Mouse (Mus musculus) neutrophil, adult 5-6 weeks (primary cell): ENCODE data around the gene Ush1c. TPM values are rescaled to one million over a fixed set of nuclear protein-coding genes. Genes with fewer than 3 reads are reported as not detected.

ENCODE experiments used
- ATAC-seq: fragments of 151-379, 151-347 bp; 2 replicates; pipeline ENCODE4 v1.8.0; 2017; ENCODE audit warnings: mild to moderate bottlenecking, moderate TSS enrichment; ENCODE audit not compliant: insufficient number of reproducible peaks, poor library complexity, low FRiP score, severe bottlenecking; ENCODE audit errors: extremely low read depth
- total RNA-seq: library from RNA; stranded (forward); fragments of 200-1000 nt; gene quantifications from 2 replicates; pipeline ENCODE4 v1.2.3, GENCODE M21; 2017

The Ush1c gene
- total RNA-seq, 1 experiment from 2014 or later: 0.58 TPM

DNA sequence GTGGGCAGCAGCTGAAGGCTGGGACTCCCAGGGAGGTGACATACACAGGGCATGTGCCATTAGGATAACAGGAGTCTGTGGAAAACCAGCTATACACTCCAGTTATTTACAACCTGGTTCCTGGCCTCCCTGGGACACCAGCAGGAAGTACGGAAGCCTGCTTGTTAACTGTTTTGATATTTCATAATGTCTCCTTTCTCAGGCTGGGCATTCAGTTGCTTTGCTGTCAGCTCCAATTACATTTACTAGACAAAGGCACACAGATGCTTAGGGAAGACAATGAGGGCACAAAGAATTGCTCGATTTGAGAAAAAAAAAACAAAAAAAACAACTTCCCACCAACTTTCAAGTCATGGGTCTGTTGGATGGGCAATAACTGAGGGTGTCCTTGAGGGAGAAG lies 21.8 kb downstream of the Ush1c start:
- ATAC-seq: no peak

DNA sequence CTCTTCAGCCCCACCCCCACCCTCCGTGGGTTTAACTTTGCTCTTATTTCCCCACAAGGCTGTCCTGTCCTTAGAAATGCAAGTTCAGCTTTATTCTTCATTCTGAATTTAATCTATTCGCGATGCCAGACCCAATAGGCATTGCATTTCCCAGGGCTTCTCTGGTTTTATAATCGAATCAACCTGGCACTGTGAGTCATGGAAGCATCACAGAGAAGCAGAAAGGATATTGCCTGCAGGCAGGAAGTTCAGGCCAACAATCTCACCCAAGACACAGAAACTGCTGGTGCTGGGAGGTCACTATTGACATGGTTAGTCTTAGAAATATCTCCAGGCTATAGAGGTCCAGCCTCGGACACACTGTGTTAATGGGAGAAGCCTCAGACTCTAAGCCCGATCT lies 28.0 kb downstream of the Ush1c start:
- ATAC-seq: no peak

DNA sequence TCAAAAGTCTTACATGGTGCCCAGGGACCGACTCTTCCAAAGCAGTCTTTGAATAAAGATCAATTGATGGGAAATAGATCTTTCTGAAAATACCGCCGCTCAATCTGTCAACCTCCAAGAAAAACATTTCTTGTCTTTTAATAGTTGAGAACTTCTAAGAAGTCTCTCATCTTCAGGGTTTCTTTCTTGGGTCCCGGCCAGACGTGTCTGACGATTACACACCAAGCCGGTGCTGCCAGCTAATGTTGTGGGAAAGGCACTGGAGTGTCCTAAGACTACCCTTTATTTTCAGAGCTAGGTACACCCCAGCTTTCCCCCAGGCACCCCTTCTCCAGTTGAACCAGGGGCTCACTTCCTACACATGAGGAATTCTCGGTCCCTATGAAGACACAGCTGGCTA lies 30.2 kb downstream of the Ush1c start:
- no peak for ATAC-seq

DNA sequence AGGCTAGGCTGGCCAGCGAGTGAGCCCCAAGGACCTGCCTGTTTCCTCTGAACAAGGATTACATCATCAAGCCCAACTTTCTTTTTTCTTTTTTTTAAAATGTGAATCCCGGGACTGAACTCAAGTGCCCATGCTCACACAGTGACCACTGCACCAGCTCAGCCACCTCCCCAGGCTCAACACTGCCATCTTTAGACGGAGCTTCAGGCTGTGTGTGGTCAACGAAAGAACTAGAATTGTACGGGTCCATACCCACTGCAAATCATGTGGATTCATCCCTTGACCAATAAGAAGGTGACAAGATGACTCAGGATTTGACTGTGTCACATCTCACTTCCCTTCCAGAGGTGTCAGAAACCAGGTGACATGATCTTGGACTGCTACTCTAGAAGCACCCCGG lies 33.5 kb downstream of the Ush1c start:
- ATAC-seq: no peak

DNA sequence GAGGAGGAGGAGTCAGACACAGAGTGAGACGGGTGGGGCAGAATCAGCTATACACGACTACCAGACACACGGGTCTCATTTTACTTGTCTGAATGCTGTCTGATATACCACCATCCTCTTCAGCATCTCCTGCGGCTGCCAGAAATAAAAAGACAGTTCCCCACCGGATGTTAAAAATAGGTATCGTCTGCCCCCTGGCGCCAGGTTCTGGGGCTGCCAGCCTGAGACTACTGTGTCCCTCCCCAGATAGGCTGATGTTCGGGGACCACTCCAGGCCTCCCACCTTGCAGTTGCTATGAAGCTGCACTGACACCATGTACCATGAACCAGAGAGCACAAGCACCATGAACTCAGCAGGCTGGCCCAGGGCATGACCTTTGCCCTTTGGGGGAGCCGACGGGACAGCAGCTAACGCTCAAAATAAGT lies 34.2 kb downstream of the Ush1c start:
- ATAC-seq: no peak

DNA sequence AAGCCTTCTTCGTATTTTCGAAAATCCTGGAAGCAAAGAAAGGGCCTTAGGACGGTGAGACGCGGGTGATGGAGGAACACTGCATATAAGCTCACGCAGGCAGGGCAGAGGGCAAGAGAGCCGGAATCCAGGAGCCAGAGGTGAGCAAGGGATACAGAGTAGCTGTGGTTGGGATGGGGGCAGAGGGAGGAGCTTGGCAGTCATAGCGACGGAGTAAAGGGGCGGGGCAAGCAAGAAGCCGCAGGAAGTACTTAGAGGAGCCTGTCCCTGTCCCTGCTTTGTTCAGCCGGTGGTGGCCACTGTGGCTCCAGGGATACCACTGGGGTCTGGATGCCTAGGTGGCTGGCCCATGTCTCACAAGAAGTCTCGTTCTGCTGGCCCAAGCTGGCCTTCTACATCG lies 36.7 kb downstream of the Ush1c start:
- ATAC-seq: no peak

DNA sequence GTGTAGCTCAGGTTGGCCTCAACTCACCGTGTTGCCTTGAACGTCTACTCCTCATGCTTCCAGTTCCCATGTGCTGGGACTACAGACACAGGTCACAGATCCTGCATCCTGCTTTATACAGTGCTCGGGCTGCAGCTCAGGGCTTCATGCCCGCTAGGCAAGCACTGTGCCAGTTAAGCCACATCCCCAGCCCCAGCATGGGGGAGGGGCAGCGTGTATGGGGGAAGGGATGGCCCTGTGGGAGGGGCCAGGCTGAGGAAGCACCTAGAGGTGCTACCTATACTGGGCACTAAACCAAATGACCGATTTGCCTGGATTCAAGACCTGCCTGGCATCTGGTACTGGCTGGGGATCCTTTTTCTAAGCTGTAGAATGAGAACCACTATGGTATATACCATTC lies 38.3 kb downstream of the Ush1c start:
- no peak for ATAC-seq

DNA sequence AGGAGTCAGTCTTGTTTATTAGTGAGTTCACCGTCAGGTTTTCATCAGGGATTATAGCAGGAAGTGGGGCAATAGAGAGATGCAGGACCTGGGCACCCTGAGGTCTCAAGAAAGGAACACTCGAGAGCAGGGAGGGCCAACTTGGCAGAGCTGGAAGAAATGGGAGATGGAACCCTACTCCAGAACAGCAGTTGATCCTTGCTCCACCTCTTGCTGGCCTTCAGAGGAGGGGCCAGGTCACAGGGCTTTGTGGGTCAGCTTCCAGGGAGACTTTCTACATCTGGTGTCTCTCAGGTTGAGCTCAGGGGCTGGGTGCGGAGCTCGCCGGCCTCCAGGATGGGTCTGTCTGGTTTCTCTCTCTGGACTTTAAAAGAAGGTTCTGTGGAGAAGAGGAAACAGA lies 42.9 kb downstream of the Ush1c start:
- ATAC-seq: no peak

DNA sequence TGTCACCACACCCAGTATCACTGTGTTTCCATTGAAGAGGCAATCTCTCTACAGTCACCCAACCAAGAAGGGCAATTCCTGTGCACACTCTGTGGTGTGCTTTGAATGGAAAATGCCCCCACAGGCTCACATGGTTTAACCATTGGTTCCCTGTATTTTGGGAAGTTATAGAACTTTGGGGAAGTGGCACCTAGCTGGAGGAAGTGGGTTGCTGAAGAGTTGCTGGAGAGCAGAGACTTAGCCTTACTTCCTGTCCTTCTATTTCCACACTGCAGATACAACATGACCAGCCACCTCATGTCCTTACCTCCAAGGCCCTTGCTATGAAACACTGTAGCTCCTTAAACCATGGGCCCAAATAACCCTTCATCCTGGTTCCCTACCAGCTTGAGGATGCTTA lies 54.1 kb downstream of the Ush1c start:
- ATAC-seq: peak; percentile 17; the same call in 1 of the 2 replicates

DNA sequence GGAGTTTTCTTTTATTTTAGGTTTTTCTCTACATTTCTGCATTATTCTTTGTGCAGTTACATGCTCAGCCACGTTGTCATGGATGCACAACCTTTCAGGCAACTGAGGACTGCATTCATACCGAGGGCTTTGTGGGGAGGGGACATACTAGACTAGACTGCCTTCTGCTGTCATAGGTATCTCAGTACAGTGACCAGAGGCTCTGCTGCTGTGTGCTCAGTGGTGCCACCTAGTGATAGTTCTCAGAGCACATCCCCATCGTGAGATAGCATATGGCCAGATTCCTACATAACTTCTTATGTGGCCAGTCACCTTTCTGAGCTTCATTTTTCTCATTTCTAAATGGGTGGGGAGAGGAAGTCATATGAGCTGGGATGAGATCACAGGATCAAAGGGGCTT lies 56.7 kb downstream of the Ush1c start:
- ATAC-seq: peak; percentile 63; the same call in 1 of the 2 replicates

DNA sequence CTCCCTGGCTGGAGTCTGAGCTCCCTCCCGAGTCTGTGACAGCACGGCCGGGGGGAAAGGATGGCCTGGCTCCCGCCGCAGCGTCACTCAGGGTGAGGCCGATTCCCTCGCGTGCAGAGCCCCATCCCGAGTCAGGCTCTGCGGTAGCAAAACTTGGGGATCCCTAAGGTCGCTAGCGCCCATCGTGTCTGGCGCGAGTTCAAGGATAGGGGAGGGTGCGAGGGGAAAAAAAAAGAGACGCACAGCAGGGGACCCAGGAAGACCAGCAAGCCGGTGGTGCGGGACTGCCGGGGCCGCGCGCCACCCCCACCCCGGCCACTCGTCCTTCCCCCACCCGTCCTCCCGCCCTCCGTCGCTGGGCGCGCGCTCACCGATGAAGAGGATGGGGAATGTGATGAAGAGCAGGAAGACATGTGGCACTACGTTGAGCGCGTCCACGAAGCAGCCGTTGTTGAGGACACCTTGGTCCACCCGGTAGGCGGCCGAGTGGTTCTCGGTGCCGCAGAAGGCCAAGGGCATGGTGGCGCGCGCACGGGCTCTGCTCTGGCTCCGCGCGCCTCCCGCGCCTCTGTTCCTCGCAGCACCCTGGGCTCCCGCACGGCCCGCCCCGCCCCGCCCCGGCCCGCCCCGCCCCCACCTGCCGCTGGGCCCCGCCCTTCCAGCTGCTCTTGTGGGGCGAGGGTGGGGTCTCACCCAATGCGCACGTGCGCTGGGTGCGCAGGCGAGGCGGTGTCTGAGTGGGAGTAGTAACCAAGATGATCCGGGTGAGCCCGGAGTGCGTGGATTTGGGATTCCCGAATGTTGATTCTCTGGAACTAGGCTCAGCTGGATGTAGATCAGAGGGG lies 58.6 kb downstream of the Ush1c start, which contains the start of gene Abcc8:
Gene Abcc8 (minus strand): TSS at position 603 of the 845 bp plus-strand sequence.
- no peak for ATAC-seq

DNA sequence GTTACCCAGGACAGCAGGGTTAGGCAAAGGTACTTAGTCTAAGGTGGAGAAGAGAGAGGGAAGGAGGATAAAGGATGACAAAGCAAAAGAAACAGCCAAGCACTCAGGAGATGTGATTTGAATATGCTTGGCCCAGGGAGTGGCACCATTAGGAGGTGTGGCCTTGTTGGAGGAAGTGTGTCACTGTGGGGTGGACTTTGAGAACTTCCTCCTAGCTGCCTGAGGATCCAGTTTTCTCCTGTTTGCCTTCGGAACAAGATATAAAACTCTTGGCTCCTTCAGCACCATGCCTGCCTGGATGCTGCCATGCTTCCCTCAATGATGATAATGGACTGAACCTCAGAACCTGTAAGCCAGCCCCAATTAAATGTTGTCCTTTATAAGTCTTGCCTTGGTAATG lies 69.3 kb downstream of the Ush1c start:
- ATAC-seq: peak; percentile 15; the same call in 1 of the 2 replicates

DNA sequence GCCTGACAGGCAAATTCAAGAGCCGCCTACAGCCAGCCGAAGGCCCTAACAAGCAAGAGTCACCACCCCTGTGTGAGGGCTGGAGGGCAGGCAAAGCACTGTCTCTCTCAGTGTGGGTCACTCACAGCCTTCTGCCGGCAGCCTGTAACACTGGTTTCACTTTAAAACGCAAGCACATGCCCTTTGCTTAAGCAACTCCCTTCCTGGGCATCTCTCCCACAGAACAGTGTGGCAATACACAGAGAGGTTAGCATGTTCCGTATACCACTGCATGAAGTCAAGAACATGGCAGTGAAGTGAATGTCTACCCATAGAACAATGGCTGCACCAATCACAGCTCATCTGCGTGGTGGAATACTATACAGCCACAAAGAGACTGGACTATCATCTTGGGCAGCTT lies 69.9 kb downstream of the Ush1c start:
- peak; percentile 67 for ATAC-seq

DNA sequence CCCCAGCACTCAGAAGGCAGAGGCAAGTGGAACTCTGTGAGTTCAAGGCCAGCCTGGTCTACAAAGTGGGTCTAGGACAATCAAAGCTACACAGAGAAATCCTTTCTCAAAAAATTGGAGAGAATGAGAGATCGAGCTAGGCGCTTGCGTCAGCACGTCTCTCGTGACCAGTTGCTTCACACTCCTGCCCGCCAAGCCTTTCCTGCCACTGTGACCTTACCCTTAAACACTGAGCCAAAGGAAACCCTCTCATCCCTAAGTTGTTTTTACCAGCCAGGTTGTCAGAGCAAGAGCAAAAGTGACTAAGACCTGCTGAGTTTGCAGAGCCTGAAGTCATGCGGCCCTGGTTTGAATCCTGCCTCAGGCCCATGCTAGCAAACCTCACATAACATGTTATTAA lies 70.4 kb downstream of the Ush1c start:
- ATAC-seq: no peak

DNA sequence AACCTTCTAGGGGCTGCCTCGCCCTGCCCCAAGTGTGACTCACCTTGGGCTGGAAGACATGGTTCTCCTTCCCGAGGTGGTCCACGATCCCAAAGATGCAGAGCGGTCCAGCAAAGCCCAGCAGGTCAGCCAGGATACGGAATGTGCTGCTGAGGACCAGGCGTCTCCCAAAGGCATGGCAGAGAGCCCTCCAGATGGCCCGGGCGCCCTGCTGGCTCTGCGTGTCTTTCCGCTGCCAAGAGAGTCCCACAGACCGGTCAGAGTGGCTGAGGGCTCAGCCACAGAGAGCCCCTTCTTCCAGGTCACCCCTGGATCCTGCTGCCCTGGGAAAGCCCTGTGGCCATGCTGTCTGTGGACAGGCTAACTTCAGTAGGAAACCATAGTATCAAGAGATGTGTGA lies 72.4 kb downstream of the Ush1c start:
- no peak for ATAC-seq

DNA sequence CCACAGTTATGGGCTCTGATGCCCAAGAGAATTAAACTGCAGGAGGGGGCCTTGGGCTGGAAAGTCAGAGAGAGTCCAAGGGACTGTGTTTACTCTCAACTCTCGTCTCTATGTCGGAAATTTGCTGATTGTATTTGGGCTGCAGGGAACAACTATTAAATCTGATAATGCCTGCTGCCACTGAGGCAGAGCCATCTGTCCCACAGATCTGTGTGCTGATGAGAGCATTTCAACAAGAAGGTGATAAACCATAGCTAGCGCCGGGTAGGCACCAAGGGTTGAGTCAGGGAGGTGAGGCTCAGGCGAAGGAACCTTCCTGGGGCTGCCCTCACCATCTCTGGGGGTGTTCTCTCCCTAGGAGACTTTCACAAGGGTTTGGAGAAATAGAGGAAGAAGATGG lies 75.6 kb downstream of the Ush1c start:
- no peak for ATAC-seq

DNA sequence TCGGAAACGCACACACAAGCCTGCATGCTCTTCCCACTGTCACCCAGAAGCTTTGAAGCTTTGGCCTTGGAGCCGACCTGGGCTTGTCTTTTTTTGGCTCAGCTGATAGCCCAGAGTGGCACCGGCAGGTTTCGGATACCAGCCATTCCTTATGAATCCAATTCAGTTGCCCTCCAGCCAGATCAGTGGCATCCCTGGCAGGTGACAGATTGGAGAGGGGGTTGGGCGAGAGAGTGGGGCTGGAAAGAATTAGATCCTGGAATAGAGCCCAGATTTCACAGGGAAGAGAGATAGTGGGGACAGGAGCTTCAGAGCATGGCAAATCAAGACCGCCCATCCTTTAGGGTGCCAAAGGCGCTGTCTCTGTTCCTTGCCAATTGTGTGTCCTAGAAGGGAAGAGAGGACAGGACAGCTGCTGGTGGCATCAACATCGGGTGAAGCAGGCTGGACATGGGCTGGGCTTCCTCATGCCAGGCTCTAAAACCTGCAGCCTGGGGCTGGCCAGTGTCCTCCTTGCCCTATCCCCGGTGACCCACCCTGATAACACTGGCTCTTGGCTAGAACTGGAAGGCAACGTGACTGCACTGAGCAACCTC lies 76.1 kb downstream of the Ush1c start:
- no peak for ATAC-seq

DNA sequence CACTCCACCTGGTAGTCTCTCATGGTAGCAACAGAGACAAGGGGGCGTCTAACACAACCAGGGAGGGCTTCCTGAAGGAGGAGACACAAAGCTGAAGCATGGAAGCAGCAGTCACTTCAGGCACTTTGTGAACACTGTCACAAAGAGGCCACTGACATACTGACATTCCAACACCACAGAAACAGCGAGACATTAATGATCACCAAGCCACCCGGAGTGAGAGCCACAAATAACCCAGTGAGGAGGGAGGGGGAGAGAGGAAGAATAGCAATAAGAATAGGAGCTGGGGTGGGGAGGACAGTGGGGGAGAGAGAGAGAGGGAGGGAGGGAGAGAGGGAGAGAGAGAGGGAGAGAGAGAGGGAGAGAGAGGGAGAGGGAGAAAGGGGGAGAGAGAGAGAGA lies 76.7 kb downstream of the Ush1c start:
- no peak for ATAC-seq

DNA sequence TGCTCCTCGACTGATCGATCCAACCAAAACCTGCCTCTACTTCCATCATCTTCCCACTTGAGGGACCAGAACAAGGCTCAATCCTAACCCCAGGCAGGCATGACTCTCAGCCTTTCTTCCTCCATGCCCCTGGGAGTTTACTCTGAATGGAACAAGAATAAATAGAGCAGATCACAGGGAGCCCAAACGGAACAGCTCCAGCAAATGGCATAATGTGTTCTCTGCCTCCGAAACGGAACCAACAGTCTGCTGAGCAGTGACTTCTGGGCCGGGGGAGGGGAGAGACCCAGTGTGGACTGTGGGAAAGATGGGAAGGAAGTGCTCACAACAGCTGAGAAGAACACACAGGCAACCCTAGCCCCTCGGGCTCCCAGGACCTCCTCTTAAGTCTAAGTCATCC lies 80.6 kb downstream of the Ush1c start:
- ATAC-seq: no peak
